Mouse (Mus musculus): ENCODE results near the gene Mptx1. TPM values are rescaled to one million over a fixed set of nuclear protein-coding genes. Genes with fewer than 3 reads are reported as not detected.

Gene Mptx1
- 13.6 TPM for polyA plus RNA-seq (2014; fragmentation: Illumina TruSeq; extraction: RNeasy Lipid Tissue Mini Kit (QIAGEN cat#74804); ENCODE audit: low replicate concordance)

GRCm38 (mm10) chr1:174330218-174330617 is at the start of gene Mptx1:
Mptx1 (plus strand) TSS chr1:174330518.

GRCm38 (mm10) chr1:174364882-174365451 is 34.6 kb downstream of the Mptx1 start, which contains the start of gene Olfr417:
Olfr417 (plus strand) TSS chr1:174365122.

Other genes with a start within 250 kb of the Mptx1 start
- gene Olfr429, start 246.2 kb upstream of the Mptx1 start, polyA plus RNA-seq (2014; fragmentation: Illumina TruSeq; extraction: RNeasy Lipid Tissue Mini Kit (QIAGEN cat#74804); ENCODE audit: low replicate concordance), result not detected
- gene Olfr427, start 233.6 kb upstream of the Mptx1 start, polyA plus RNA-seq (2014; fragmentation: Illumina TruSeq; extraction: RNeasy Lipid Tissue Mini Kit (QIAGEN cat#74804); ENCODE audit: low replicate concordance), result not detected
- not detected for gene Olfr231, start 209.4 kb upstream of the Mptx1 start, polyA plus RNA-seq (2014; fragmentation: Illumina TruSeq; extraction: RNeasy Lipid Tissue Mini Kit (QIAGEN cat#74804); ENCODE audit: low replicate concordance)
- not detected for gene Olfr424, start 199.0 kb upstream of the Mptx1 start, polyA plus RNA-seq (2014; fragmentation: Illumina TruSeq; extraction: RNeasy Lipid Tissue Mini Kit (QIAGEN cat#74804); ENCODE audit: low replicate concordance)
- gene Olfr420, start 174.9 kb upstream of the Mptx1 start, polyA plus RNA-seq (2014; fragmentation: Illumina TruSeq; extraction: RNeasy Lipid Tissue Mini Kit (QIAGEN cat#74804); ENCODE audit: low replicate concordance), result not detected
- gene Spta1, start 157.7 kb upstream of the Mptx1 start, polyA plus RNA-seq (2014; fragmentation: Illumina TruSeq; extraction: RNeasy Lipid Tissue Mini Kit (QIAGEN cat#74804); ENCODE audit: low replicate concordance), result not detected
- not detected for gene Olfr419, start 78.5 kb upstream of the Mptx1 start, polyA plus RNA-seq (2014; fragmentation: Illumina TruSeq; extraction: RNeasy Lipid Tissue Mini Kit (QIAGEN cat#74804); ENCODE audit: low replicate concordance)
- gene Olfr417, start 34.6 kb downstream of the Mptx1 start, polyA plus RNA-seq (2014; fragmentation: Illumina TruSeq; extraction: RNeasy Lipid Tissue Mini Kit (QIAGEN cat#74804); ENCODE audit: low replicate concordance), result not detected
- gene Olfr248, start 60.5 kb downstream of the Mptx1 start, polyA plus RNA-seq (2014; fragmentation: Illumina TruSeq; extraction: RNeasy Lipid Tissue Mini Kit (QIAGEN cat#74804); ENCODE audit: low replicate concordance), result not detected
- 0.07 TPM for gene Olfr414, start 93.5 kb downstream of the Mptx1 start, polyA plus RNA-seq (2014; fragmentation: Illumina TruSeq; extraction: RNeasy Lipid Tissue Mini Kit (QIAGEN cat#74804); ENCODE audit: low replicate concordance)
- not detected for gene Olfr220, start 111.6 kb downstream of the Mptx1 start, polyA plus RNA-seq (2014; fragmentation: Illumina TruSeq; extraction: RNeasy Lipid Tissue Mini Kit (QIAGEN cat#74804); ENCODE audit: low replicate concordance)
- 0.59 TPM for gene Fmn2, start 171.3 kb downstream of the Mptx1 start, polyA plus RNA-seq (2014; fragmentation: Illumina TruSeq; extraction: RNeasy Lipid Tissue Mini Kit (QIAGEN cat#74804); ENCODE audit: low replicate concordance)